Mouse (Mus musculus) naive thymus-derived CD4-positive, alpha-beta T cell, adult 5 months (primary cell): ENCODE results near the gene Ghr. TPM values are rescaled to one million over a fixed set of nuclear protein-coding genes. Genes with fewer than 3 reads are reported as not detected.

Experiments
- polyA plus RNA-seq: library from polyadenylated mRNA; unstranded; fragments of 100-300 nt; shearing (Covaris generic); gene quantifications from one replicate; pipeline ENCODE4 v1.2.1, GENCODE M21; 2017

The Ghr gene
- 0.50 TPM for polyA plus RNA-seq

DNA sequence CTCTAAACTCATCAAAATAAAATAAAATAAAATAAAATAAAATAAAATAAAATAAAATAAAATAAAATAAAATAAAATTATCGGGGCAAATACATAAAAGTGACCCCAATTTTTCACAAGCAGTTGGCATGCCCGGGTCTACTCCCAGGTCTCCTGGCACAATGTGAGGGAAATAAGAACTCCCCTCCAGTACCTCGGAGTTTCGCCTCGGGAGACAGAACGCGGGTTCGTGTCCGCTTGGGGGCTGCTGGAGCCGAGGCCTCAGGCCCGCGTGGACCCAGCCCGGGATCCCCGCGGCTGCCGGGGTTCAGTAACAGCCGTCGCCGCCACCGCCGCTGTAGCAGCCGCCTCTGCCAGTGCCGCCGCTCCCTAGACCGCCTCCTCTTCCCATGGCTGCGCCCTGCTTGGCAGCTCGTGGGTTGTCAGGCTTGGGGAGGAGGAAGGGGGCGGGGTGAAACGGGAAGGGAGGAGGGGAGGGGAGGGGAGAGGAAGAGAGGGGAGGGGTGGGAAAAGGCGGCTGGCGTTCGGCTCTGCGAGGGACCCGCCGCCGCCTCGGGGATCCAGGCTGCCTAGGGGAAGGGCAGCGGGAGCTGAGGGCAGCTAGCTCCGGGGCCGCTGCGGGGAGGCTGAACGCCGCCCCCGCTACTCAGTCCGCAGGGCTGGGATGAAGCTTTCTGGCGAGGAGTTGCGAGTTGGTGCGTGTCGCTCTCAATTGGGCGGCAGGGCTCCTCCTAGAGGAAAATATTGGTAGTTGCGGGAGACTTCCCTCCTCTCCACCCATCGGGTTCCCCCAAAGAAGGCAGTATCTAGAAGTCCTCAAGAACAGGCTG lies at the start of gene Ghr:
TSS of gene Ghr (minus strand) at position 686 of the 830 bp plus-strand sequence.

DNA sequence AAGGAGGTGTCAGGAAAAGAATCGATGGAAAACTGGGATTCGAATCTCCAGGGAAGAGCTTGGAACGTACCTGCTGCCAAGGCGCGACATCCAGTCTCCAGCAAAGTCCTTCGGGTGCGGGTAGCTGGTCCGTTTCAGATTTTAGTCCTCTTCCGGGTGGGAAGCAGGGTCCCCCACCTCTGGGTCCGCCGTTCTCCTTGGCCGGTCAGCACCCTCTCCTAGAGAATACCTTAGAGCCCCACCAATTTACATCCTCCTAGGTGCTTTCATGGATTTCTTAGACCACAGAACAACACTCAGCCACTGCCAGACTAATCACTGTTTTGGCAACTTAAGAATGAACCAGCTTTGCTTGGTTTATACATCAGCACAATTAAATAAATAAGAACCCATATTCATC lies 279.9 kb downstream of the Ghr start, which contains the start of gene Ccdc152:
TSS of gene Ccdc152 (minus strand) at position 101 of the 400 bp plus-strand sequence.

DNA sequence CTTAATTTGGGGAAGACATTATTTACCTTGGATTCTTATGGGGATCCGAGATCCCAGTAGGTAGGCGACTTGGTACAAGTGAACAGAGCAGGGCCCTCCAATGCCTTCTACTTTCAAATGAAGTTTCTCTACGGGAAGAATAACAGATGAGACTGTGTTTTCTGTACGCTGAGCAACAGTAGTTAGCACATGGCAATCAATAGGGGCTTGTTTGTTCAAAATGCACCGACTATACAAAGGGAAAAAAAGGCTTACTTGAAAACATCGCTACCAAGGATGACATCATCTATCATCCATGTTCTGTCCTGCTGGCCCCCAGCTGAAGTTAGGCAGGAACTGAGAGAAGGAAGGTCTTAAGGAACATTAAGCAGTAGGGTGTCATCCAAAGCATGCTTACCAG lies 315.0 kb downstream of the Ghr start, which contains the start of gene Selenop:
TSS of gene Selenop (plus strand) at position 301 of the 400 bp plus-strand sequence.

